Mouse (Mus musculus) left cerebral cortex, postnatal 36 days (tissue): ENCODE results near the gene Evi2b. TPM values are rescaled to one million over a fixed set of nuclear protein-coding genes. Genes with fewer than 3 reads are reported as not detected.

Source experiments
- total RNA-seq, 2 experiments: library from RNA; stranded (reverse); gene quantifications; 2 replicates each; pipeline ENCODE4 v1.2.3; 2021

Gene Evi2b
- total RNA-seq, 2 experiments from 2014 or later = 0.32 to 0.63 TPM

Other genes starting within 250 kb of the Evi2b start
- gene Gm9964, start 226.9 kb downstream of the Evi2b start, total RNA-seq = under 1 TPM in 1 of 2 experiments, not detected in 1; 0.97 TPM
- 100 to 1,000 TPM; 111 to 130 TPM for gene Nf1, start 184.1 kb downstream of the Evi2b start, total RNA-seq
- gene Omg, start 19.7 kb downstream of the Evi2b start, total RNA-seq = 100 to 1,000 TPM; 113 to 132 TPM
- not detected for gene Evi2, start 6.8 kb upstream of the Evi2b start, total RNA-seq
- 10 to 100 TPM; 13.6 to 18.8 TPM for gene Evi2a, start 6.8 kb upstream of the Evi2b start, total RNA-seq
- gene Rab11fip4, start 67.5 kb upstream of the Evi2b start, total RNA-seq = 100 to 1,000 TPM; 247 to 269 TPM